Mouse (Mus musculus) intestine, embryonic 14.5 days (tissue): Measurements from ENCODE around the gene Acp4. TPM values are rescaled to one million over a fixed set of nuclear protein-coding genes. Genes with fewer than 3 reads are reported as not detected.
"Not testable (repeated sequence)": the region's sequence is repeated elsewhere in the genome, so short reads cannot be mapped to it uniquely, and the experiment has no call there.

Experiments used
- ATAC-seq: fragments of 200-750 bp; cut with Nextera tagmentation; replicated peaks from 2 replicates; pipeline ENCODE4 v1.8.0; 2017; ENCODE audit warnings: low read depth, moderate number of reproducible peaks, moderate TSS enrichment, moderate library complexity; ENCODE audit not compliant: low FRiP score, low TSS enrichment
- DNase-seq: peaks from one replicate; pipeline ENCODE4 v3.0.0-alpha.2; 2018; ENCODE audit warnings: low spot score
- H3K27ac ChIP-seq: fragments of 300-500 bp; sonication (generic); 2 replicates; pipeline ENCODE4 v1.5.1; 2014; ENCODE audit warnings: low read depth, mild to moderate bottlenecking, control low read depth
- H3K27me3 ChIP-seq: fragments of 300-500 bp; sonication (generic); replicated peaks from 2 replicates; pipeline ENCODE4 v1.6.1; 2014; ENCODE audit warnings: low read length, control low read depth; ENCODE audit not compliant: control insufficient read depth, insufficient read depth
- H3K36me3 ChIP-seq: fragments of 300-500 bp; sonication (generic); 2 replicates; pipeline ENCODE4 v1.6.1; 2014; ENCODE audit warnings: low read length, control low read depth; ENCODE audit not compliant: control insufficient read depth, insufficient read depth
- H3K4me1 ChIP-seq: fragments of 300-500 bp; sonication (generic); replicated peaks from 2 replicates; pipeline ENCODE4 v1.6.1; 2014; ENCODE audit warnings: low read length, control low read depth, mixed read lengths; ENCODE audit not compliant: control insufficient read depth, insufficient read depth
- H3K4me2 ChIP-seq: fragments of 300-500 bp; sonication (generic); 2 replicates; pipeline ENCODE4 v1.6.1; 2014; ENCODE audit warnings: low read length
- H3K4me3 ChIP-seq: fragments of 300-500 bp; sonication (generic); 2 replicates; pipeline ENCODE4 v1.5.1; 2014; ENCODE audit warnings: low read depth, low read length, control low read depth, mixed read lengths
- H3K9ac ChIP-seq: fragments of 300-500 bp; sonication (generic); 2 replicates; pipeline ENCODE4 v1.6.1; 2014; ENCODE audit warnings: mild to moderate bottlenecking, low read length
- H3K9me3 ChIP-seq: fragments of 300-500 bp; sonication (generic); 2 replicates; pipeline ENCODE4 v1.6.1; 2016; ENCODE audit warnings: low read length, control low read depth; ENCODE audit not compliant: control insufficient read depth
- WGBS: fragments of 180-500 bp; shearing (Covaris S2); extraction: QIAGEN DNeasy Blood & Tissue Kit; methylation state at CpG from one replicate; pipeline ENCODE4 v1.1.7; 2014; 5-methylcytosine and 5-hydroxymethylcytosine counted together
- polyA plus RNA-seq: library from polyadenylated mRNA; unstranded; fragments of >200 nt; fragmentation: Nextera tagmentation; extraction: Ambion mirVana; gene quantifications from 2 replicates; pipeline ENCODE4 v1.2.1, GENCODE M21; 2014

Gene Acp4
- polyA plus RNA-seq: not detected in 2 replicates

DNA sequence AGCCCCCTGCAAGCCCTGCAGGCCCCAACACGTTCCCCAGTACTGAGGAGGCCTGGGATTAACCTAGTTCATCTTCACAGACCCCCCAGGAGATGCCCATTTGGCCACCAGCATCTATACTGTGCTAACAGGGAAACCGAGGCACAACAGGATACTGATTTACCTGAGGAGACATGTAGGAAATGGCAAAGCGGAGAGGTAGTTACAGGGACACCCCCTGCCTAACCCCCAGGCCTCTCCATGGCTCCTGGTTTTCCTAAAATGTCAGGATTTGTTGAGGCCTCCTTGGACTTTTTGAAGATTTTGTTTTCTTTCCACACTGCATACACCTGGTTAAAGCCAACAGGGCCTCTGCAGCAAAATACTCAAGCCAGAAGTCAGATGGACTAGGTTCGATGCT, at the start of gene Acp4:
Gene Acp4, minus strand, starts transcription at position 101 of the 400 bp plus-strand sequence.
- no peak for DNase-seq
- Histone ChIP-seq H3K4me1 (no peaks in the 10 kb centered on the region), H3K9me3 (no peaks in the 10 kb centered on the region), H3K9ac (no peak within 1 kb of the TSS), H3K4me2 (no peak within 1 kb of the TSS), H3K27ac (no peak within 1 kb of the TSS), H3K36me3 (peaks cover 20% of the 10 kb centered on the region), H3K27me3 (no peaks in the 10 kb centered on the region), H3K4me3 (no peak within 1 kb of the TSS)
- no peak for ATAC-seq
- 77% methylated on average over 4 of the region's 4 CpGs for WGBS

DNA sequence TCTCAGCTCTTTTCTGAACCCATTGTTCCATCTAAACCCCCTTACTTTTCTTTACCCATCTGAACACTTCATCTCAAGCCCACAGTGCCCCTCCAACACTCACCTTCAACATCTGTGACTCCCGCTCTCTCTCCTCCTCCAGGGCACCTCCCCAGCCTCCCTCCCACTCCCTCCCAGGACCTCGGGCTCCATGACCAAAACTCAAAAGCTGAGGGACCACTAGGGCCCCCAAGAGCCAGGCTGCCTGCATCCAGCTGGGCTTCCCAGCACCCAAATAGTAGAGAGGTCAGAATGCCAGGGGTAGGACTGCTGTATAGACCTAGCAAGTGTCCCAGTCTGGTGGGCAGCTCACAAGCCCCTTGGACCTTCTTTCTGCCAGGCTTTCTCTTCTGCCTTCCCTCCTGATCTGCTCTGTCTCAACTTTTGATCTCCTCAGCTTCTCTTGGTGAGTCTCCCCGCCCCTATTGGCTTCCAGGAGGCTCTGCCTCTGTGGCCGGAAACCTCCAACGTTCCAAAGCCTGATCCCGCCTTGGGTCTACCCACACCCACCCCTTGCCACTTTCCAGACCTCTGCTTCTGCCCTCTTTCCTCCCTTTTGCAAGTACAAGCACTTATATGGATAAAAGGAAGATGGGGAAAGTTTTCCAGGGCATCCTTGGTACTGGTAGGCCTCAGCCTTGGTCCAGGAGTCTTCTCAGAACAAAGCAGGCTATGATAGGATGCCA, 49.5 kb upstream of the Acp4 start, which contains the start of gene Clec11a:
Gene Clec11a, minus strand, starts transcription at position 387 of the 725 bp plus-strand sequence.
- ATAC-seq: no peak
- H3K27ac ChIP-seq: peak within 1 kb of the TSS; percentile 70
- whole genome bisulfite sequencing: 59% methylated on average over 6 of the region's 6 CpGs
- H3K36me3 ChIP-seq: no peaks in the 10 kb centered on the region
- H3K4me3 ChIP-seq: 0 out of 2 replicates have a peak within 1 kb of the TSS, but pooled peaks have one; percentile 64
- peaks cover 43% of the 10 kb centered on the region for H3K4me1 ChIP-seq
- no peaks in the 10 kb centered on the region for H3K27me3 ChIP-seq
- H3K4me2 ChIP-seq: peak within 1 kb of the TSS; percentile 60
- H3K9me3 ChIP-seq: no peaks in the 10 kb centered on the region
- DNase-seq: no peak
- H3K9ac ChIP-seq: no peak within 1 kb of the TSS; the same call in 1 of the 2 replicates

DNA sequence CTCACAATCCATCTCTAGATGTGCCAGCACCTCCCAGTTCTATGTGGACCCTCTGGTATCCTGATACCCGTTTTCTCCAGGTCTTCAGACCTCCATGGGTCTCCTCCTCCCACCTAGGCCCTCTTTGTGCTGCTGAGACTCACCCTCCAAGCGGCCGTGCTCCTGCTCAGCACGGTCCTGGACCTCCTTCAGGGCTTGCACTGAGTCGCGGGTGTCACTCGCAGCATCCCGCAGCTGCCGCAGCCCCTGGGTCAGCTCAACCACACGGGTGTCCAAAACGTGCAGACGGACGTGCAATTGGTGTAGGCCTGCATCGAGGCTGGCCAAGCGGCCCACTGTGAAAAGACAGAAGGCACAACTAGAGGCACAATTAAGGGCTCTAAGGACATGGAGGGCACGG, 48.5 kb upstream of the Acp4 start:
- H3K36me3 ChIP-seq: no peaks in the 10 kb centered on the region
- 0 out of 2 replicates have a peak overlapping the region, but pooled peaks have one; percentile 64 for H3K4me3 ChIP-seq
- no peak overlapping the region; the same call in 1 of the 2 replicates for H3K9ac ChIP-seq
- H3K27me3 ChIP-seq: no peaks in the 10 kb centered on the region
- no peaks in the 10 kb centered on the region for H3K9me3 ChIP-seq
- peaks cover 34% of the 10 kb centered on the region for H3K4me1 ChIP-seq
- peak overlapping the region; percentile 60 for H3K4me2 ChIP-seq
- no peak for DNase-seq
- 12% methylated on average over 16 of the region's 16 CpGs for WGBS
- no peak; the same call in 1 of the 2 replicates for ATAC-seq
- H3K27ac ChIP-seq: peak overlapping the region; percentile 70

DNA sequence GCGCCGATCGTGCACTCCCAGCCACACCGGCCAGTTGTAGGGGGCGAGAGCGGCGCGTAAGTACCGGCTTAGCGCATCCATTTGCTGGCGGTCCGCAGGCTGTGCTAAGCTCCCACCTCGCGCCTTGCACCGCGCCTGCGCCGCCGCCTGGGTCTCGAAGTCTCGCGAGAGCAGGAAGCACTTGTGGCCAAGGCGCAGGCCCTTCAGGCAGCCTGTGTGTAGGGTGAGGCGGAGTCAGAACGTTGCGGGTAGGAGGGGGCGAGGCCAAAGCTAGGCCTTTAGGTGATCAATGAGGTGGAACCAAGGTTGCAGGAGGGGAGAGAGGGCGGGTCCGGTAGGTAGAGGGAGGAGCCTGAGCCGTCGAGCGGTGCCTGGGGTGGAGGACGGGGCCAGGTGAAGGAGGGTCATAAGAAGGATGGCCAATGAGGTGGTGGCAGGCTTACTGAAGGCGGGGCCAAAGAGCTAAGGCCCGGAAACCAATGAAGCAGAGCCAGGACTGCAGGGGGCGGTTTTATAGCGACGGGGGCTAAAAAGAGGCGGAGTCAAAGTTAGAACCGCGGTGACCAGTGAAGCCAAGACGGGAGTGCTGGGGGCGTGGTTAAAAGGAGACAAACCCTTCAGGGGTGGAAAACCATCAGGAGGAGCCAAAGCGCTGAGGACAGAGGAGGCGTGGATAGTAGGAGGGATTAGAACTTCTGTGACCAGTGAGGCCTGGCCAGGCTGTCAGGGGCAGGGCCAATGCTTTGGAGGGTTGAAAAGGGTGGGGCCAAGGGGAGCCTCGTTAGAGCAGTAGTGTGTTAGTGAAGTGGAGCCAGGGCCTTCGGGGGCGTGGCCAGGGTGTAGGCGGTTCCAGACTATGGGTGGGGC, 47.8 kb upstream of the Acp4 start:
- Histone ChIP-seq H3K27ac (peak overlapping the region; percentile 88), H3K4me1 (peaks cover 30% of the 10 kb centered on the region), H3K4me3 (peak overlapping the region; percentile 64), H3K9ac (peak overlapping the region; percentile 87), H3K27me3 (no peaks in the 10 kb centered on the region), H3K9me3 (no peaks in the 10 kb centered on the region), H3K4me2 (peak overlapping the region; percentile 60), H3K36me3 (no peaks in the 10 kb centered on the region)
- WGBS: under 1% methylated on average over 49 of the region's 49 CpGs
- peak; percentile 97 for DNase-seq
- peak; percentile 94 for ATAC-seq

DNA sequence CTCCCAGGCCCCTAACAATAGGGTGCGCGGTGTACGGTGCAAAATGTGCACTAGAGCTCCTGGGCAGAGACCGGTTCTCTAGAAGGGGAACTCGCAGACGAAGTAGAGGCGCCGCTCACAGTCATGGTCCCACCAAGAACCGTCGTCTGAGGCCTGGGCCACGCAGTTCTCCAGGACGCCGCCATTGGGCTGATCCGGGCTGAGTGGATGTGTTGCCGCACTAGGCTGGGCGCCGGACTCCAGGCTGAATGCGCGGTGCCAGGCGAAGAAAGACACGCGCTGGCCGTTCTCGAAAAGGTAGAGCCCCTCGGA, 47.2 kb upstream of the Acp4 start:
- Histone ChIP-seq H3K4me3 (peak overlapping the region; percentile 64), H3K36me3 (no peaks in the 10 kb centered on the region), H3K9me3 (no peaks in the 10 kb centered on the region), H3K4me1 (peaks cover 25% of the 10 kb centered on the region), H3K27ac (peak overlapping the region; percentile 88), H3K4me2 (peak overlapping the region; percentile 60), H3K9ac (peak overlapping the region; percentile 87), H3K27me3 (no peaks in the 10 kb centered on the region)
- DNase-seq (no peak), ATAC-seq (peak; percentile 33)
- 1% methylated on average over 25 of the region's 25 CpGs for WGBS

DNA sequence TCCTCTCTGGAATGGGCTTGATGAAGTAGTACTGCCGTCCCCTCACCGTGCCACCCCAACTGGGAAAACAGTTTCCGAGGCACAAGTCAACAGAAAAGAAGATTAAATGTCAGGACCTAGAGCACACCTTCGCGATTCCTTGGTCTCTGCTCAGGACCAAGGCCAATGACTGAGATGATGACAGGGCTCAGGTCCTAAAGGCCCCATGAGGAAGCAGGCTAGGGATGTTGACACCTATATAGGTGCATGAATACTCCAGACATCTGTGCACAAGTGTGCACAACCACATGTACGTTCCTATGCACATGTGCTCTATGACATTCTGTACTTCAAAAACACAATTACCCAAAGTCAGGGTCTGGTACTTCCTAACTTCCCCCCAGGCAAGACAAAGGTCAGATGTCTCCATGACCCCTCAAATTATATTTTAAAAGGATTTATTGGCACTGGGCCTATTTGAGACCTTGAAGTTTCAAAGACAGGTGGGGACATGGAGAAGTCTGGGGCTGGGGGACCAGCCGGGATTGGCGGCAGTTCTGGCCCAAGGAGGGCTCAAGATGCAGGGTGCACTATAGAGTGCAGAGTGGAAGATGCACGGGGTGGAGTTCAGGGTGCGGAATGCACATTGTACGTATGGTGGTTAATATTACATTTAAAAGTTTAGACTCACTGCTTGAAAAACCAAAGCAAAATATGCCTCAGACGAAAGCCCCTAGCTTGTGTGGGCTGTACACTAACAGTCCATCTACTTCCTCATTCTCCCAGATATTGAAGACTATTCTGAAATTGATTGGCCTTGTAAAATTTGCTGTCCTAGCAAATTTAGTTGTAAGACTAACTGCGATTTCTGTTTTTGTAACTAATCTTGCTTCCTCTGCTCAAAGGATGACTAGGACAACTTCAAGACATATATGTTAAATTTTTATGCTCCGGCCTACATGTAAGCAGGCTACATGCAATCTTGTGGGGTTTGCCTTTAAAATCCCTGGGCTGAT, 46.5 kb upstream of the Acp4 start:
- H3K9me3 ChIP-seq: no peaks in the 10 kb centered on the region
- ATAC-seq (no peak), DNase-seq (no peak)
- H3K4me2 ChIP-seq: peak overlapping the region; percentile 60
- no peaks in the 10 kb centered on the region for H3K36me3 ChIP-seq
- peak overlapping the region; percentile 88 for H3K27ac ChIP-seq
- H3K27me3 ChIP-seq: no peaks in the 10 kb centered on the region
- peak overlapping the region; percentile 87 for H3K9ac ChIP-seq
- H3K4me3 ChIP-seq: peak overlapping the region; percentile 64
- H3K4me1 ChIP-seq: peaks cover 25% of the 10 kb centered on the region
- 85% methylated on average over 14 of the region's 14 CpGs for WGBS

DNA sequence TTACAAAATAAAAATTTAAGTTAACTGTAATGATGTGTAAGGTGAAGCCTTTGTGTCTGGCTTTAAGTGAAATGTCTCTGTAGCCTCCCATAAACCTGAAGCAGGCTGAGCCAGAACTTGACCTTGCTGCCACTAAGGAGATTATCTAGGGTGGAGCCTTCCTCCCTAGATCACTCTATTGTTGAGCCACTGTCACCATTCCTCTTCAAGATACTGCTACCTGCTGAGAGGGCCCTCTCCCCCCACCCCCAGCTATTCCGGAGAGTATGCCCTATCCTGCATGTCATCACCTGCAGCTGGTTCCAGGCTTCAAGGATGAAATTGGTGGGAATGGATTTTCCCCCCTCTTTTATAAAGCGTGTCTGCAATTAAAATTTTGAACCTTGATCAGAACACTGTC, 40.3 kb upstream of the Acp4 start:
- not testable (repeated sequence) for H3K27ac ChIP-seq, ATAC-seq, H3K9ac ChIP-seq, H3K4me2 ChIP-seq, H3K4me1 ChIP-seq, H3K36me3 ChIP-seq, DNase-seq, H3K27me3 ChIP-seq, H3K9me3 ChIP-seq, H3K4me3 ChIP-seq
- 84% methylated on average over 2 of the region's 2 CpGs for WGBS

DNA sequence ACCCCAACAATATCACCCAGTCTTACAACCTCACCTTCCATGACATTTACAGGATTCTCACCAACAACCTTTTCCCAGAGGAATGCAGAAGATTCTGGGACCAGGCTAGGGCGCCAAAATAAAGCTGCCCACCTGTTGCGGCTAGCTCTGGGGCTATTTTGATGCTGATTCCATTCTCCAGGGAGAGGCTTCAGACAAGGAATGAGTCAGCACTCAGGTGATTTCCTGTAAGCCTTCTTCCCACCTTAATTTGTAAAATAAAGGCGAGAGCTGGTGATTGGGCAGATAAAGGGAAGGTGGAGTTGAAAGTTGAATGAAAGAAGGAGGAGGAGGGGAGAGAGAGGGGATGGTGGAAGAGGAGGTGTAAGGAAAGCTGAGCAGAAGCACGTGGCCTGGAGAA, 34.2 kb upstream of the Acp4 start:
- no peaks in the 10 kb centered on the region for H3K27me3 ChIP-seq
- no peak overlapping the region for H3K27ac ChIP-seq
- DNase-seq (no peak), ATAC-seq (no peak)
- H3K36me3 ChIP-seq: no peaks in the 10 kb centered on the region
- 49% methylated on average over 4 of the region's 4 CpGs for WGBS
- no peaks in the 10 kb centered on the region for H3K9me3 ChIP-seq
- no peak overlapping the region for H3K9ac ChIP-seq
- no peak overlapping the region for H3K4me2 ChIP-seq
- H3K4me3 ChIP-seq: no peak overlapping the region
- H3K4me1 ChIP-seq: no peaks in the 10 kb centered on the region
